Mouse (Mus musculus): ENCODE results near the gene Ankrd28. TPM values are rescaled to one million over a fixed set of nuclear protein-coding genes. Genes with fewer than 3 reads are reported as not detected.
"Not testable (repeated sequence)": the region's sequence is repeated elsewhere in the genome, so short reads cannot be mapped to it uniquely, and the experiment has no call there.

The Ankrd28 gene
- total RNA-seq (2021), result 10 to 100 TPM; 47.8 to 51.3 TPM
- long read RNA-seq, experiment 1, full-length matches to known transcripts, result 18 of 32 reads
- long read RNA-seq, experiment 1, partial matches to known transcripts, result 1 of 32 reads
- long read RNA-seq, experiment 1, other reads (novel, unspliced or antisense), result 13 of 32 reads
- long read RNA-seq, experiment 2, full-length matches to known transcripts, result 8 of 24 reads
- long read RNA-seq, experiment 2, partial matches to known transcripts, result 5 of 24 reads
- long read RNA-seq, experiment 2, other reads (novel, unspliced or antisense), result 11 of 24 reads

DNA sequence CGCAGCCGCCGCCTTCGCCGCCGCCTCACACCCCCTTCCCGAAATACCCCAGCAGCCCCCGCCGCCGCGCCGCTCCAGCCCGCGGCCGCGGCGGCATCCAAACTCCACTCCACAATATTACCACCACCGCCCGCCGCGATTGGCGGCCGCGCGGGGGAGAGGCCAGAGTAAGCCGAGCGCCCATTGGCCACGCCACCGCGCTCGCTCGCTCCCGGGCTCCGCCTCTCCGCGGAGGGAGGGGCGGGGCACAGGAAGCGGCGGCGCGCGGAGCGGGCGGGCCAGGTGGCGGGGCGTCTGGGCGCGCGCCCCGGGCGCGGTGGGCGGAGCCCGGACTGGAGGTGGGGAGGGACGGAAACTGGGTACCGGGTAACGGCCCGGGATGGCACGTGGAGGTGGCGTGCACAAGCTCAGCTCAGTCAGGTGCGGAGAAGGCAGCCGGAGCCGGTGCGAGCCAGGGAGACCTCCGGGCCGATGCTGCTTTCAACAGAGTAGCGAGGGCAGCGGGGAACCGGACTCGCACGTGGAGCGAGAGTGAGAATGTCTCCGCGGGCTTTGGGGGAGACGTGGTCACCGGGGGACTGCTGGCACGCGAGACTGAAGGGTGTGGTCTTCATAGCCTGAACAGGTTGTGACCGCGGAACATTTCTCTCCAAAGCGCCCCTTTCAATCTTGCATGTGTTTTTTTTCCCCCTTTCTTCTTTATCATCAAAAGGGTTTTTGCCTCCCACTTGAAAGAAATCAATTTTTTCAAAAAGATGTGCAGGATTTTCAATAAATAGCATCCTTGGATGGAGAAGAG, at the start of gene Ankrd28:
Gene Ankrd28, minus strand, starts transcription at position 81 of the 799 bp plus-strand sequence.
- Histone ChIP-seq H3K27ac (peak within 1 kb of the TSS; percentile 89), H3K4me3 (peak within 1 kb of the TSS; percentile 97)
- no peak for TF ChIP-seq CTCF (IDR thresholded peaks at IDR 0.05)
- intact Hi-C loops (cut with DNase I), result loop anchor here (1.0 to 2.0 kb wide), 2 partner anchors 27 to 60 kb away; no protein-coding TSS in a partner anchor
- peak; percentile 95 for DNase-seq (ENCODE audit: extremely low spot score in 1 of 2, low spot score in 2 of 2)

DNA sequence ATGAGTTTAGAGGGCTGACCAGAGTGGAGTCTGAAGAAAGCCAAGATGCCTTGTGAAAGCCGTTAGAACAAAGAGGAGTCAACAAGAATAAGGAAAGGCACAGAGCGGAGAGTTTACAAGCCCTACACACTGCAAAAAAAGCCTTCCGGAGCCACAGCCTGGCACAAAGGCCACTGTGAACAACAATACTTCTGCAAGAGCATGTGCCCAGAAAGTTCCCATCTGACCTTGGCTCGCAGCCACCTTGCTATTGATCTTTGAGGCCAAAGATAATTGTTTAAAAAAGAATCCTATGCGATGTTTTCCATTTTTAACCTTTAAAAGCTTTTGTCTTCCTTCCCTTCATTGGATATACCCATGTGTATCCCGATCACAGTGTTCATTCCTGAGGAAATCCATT, 49.0 kb upstream of the Ankrd28 start:
- no peak for TF ChIP-seq CTCF (IDR thresholded peaks at IDR 0.05)
- DNase-seq (ENCODE audit: extremely low spot score in 1 of 2, low spot score in 2 of 2), result no peak
- Histone ChIP-seq H3K27ac (no peak overlapping the region), H3K4me3 (no peak overlapping the region)
- intact Hi-C loops (cut with DNase I), result no loop called here

DNA sequence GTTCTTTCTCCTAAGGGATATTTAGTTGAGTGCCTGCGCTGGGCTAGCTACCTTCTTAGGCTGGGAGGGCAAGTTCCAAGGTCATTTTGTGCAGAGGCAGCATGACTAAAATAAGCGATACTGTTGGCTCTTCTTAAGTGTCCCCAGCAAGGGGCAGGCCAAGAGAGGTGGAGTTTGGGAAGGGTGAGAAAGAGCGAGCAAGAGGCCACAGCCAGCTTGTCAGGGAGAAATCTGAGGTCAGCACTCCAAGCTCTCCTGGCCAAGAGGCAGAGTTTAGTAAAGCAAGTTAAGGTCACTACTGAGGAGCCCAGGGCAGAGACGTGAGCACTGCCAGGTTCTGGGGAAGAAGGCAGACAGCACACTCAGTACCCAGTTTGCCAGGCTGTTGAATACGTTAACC, 41.7 kb upstream of the Ankrd28 start:
- Histone ChIP-seq H3K27ac (no peak overlapping the region), H3K4me3 (no peak overlapping the region)
- no peak for DNase-seq (ENCODE audit: extremely low spot score in 1 of 2, low spot score in 2 of 2)
- intact Hi-C loops (cut with DNase I), result no loop called here
- no peak for TF ChIP-seq CTCF (IDR thresholded peaks at IDR 0.05)

DNA sequence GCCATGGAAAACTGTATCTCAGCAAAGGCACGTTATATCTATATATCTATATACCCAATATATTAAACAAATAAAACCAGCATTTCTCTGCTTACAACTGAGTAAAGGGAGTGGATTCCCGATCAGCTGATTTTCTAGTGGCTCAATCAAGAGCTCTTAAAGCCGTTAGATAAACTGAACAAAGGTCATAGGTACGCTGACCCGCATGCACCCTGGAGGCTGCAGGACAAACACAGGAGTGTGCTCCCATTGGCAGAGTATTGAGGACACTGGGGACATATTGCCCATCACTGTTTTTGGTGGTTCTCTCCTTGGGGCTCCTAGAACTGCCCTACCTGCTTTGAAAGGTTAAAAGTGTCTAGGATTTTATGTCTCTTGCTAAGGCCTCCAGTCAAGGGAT, 40.0 kb upstream of the Ankrd28 start:
- intact Hi-C loops (cut with DNase I), result no loop called here
- no peak overlapping the region for H3K4me3 ChIP-seq
- no peak for TF ChIP-seq CTCF (IDR thresholded peaks at IDR 0.05)
- no peak for DNase-seq (ENCODE audit: extremely low spot score in 1 of 2, low spot score in 2 of 2)
- no peak overlapping the region for H3K27ac ChIP-seq

DNA sequence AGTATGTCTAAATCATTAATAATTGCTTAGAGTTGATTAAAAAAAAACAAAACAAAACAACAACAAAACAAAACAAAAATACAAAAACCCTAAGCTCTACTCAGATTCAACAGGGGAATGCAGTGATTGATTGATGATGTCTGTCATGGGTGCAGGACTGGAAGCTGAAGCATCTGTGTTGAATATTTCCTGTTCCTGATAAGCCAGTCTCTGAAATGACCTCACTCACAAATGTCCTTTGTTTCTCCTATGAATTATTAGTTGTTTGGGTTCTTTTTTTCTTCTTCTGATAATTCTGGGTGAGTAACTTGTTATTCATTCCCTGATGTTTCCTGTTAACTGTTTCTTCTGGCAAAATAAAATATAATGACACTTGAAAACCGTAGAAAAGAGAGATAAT, 38.1 kb upstream of the Ankrd28 start:
- H3K4me3 ChIP-seq, result no peak overlapping the region

DNA sequence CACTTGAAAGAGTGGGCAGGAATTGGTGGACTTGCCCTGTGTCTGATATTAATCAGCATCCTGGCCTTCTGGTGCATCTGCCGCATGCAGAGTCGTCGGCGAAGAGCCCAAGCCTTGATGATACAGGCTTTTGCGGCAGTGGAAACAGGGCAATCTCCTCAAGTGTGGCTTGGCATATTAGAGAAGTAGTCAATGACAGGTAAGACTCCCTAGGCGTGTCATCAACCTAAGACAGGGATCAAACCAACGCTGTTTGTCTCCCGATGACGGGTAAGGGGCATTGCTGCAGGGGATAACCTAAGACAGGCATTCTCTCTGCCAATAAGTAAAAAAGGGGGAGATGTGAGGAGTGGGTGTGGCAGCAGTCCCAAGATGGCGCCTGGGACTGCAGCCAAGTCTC, 35.9 kb upstream of the Ankrd28 start:
- H3K27ac ChIP-seq; H3K4me3 ChIP-seq; DNase-seq (ENCODE audit: extremely low spot score in 1 of 2, low spot score in 2 of 2); intact Hi-C loops (cut with DNase I): not testable (repeated sequence)

More for the DNA sequence above, 38.1 kb upstream of the Ankrd28 start:
- TF ChIP-seq CTCF (IDR thresholded peaks at IDR 0.05), result no peak
- no peak for DNase-seq (ENCODE audit: extremely low spot score in 1 of 2, low spot score in 2 of 2)
- intact Hi-C loops (cut with DNase I), result no loop called here
- no peak overlapping the region for H3K27ac ChIP-seq

DNA sequence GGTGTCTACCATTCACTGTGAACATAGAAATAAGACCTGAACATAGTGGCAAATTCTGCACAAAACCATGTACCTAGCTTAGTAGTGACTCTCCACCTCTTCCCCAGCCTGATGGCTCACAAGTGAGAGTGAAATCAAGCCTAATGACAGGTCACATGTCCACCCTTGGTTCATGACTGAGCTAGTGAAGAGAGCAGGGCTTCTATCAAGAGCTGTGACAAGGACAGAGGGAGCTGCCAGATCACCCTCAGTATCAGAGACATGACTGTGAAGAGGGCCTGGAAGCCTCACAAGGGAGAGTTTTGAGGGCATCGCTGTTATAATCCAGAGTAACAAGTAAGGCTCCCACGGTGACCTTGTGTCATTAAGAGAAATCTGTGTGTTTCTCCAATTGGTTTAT, 28.2 kb upstream of the Ankrd28 start:
- no peak overlapping the region for H3K4me3 ChIP-seq
- TF ChIP-seq CTCF (IDR thresholded peaks at IDR 0.05), result no peak
- intact Hi-C loops (cut with DNase I), result loop anchor here (5.0 kb wide), 4 partner anchors 74 to 174 kb away; no protein-coding TSS in a partner anchor
- no peak for DNase-seq (ENCODE audit: extremely low spot score in 1 of 2, low spot score in 2 of 2)
- peak overlapping the region; percentile 85; the same call in 1 of the 2 replicates for H3K27ac ChIP-seq

DNA sequence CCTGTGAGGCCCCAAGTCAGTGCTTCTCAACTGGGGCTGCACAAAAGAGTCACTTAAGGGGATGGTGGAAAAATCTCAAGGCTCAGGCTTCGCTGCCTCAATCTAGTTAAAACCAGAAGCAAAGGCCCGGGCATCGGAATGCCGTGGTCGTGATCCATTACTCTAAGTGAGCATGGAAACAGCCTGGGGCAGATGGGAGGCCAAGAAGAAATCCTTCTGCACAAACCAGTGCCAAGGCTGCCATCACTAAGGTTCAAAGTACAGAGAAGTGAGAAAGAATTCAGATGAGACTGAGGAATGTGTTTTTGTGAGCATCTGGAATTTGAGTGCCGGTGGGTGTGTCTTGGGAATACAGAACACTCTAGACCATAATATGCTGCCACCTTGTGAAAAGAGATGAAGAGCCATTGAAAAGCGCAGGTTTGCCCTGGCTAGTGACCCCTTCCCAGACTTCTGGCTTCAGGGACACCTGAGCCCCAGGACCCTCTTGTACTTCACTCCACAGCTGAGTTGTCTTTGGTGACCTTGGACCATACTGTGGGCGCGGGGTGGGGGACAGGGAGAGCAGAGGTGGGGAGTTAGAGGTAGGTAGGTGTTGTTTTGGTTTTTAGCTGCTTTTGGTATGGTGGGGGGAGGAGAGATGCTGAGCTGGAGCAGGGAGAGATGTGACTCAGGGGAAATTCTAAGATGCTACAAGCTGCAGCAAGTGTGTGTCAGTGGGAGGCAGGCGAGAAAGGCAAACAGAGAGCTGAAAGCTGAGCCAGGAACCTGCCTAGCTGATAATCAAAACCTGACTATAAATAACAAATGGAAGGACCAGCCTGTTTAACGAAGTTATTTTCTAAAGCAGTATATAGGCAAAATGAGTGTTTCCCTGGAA, 26.9 kb upstream of the Ankrd28 start:
- intact Hi-C loops (cut with DNase I), result loop anchor here (1.0 to 5.0 kb wide), 6 partner anchors 26 to 175 kb away; no protein-coding TSS in a partner anchor

DNA sequence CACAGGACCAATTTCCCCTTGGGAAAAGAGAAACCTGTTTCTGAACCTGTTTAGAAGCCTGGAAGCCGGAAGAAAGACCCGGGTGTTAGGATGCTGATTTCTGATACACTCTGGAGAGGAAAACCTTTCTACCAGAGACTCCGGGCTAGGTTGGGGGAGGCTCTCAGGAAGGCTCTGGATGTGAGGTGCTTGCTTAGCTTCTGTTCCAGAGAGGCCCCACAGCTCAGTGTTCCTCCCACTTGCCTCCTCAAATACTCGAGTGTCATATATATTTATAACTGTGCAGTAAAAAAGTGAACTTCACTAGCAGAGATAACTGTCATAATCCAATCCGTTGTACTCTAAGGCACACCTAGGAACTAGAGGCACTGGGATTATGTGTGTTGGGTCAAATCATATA, 25.6 kb upstream of the Ankrd28 start:
- DNase-seq (ENCODE audit: extremely low spot score in 1 of 2, low spot score in 2 of 2), result peak; percentile 24 to 29
- intact Hi-C loops (cut with DNase I), result loop anchor here (2.0 to 5.0 kb wide), 5 partner anchors 35 to 176 kb away; no protein-coding TSS in a partner anchor
- Histone ChIP-seq H3K4me3 (no peak overlapping the region), H3K27ac (peak overlapping the region; percentile 81)
- TF ChIP-seq CTCF (IDR thresholded peaks at IDR 0.05), result no peak

More for the DNA sequence above, 26.9 kb upstream of the Ankrd28 start:
- DNase-seq (ENCODE audit: extremely low spot score in 1 of 2, low spot score in 2 of 2), result peak; percentile 39 to 51
- no peak for TF ChIP-seq CTCF (IDR thresholded peaks at IDR 0.05)
- Histone ChIP-seq H3K4me3 (no peak overlapping the region), H3K27ac (peak overlapping the region; percentile 85)

DNA sequence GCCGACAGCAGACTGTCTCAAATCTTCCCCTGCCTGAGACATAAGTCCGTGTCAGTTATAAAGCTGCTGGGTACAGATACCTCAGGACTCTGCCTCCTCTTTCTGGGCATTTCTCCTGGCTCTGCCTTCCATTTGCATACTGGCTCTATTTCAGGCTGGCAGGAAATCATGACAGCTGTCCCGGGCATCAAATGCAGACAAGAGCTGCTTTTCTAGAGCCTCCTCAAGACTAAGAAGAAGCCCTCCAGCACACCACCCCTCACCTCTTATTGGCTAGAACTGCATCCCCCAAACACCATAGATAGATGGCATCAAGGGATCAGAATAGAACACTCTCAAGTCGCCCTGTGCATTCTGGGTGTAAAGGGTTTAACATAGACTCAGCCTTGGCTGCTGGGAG, 24.2 kb upstream of the Ankrd28 start:
- Histone ChIP-seq H3K4me3 (no peak overlapping the region), H3K27ac (peak overlapping the region; percentile 77)
- peak in 1 of 2 experiments; percentile 32 for DNase-seq (ENCODE audit: extremely low spot score in 1 of 2, low spot score in 2 of 2)
- no peak for TF ChIP-seq CTCF (IDR thresholded peaks at IDR 0.05)
- intact Hi-C loops (cut with DNase I), result loop anchor here (5.0 kb wide), 4 partner anchors 78 to 178 kb away; no protein-coding TSS in a partner anchor

DNA sequence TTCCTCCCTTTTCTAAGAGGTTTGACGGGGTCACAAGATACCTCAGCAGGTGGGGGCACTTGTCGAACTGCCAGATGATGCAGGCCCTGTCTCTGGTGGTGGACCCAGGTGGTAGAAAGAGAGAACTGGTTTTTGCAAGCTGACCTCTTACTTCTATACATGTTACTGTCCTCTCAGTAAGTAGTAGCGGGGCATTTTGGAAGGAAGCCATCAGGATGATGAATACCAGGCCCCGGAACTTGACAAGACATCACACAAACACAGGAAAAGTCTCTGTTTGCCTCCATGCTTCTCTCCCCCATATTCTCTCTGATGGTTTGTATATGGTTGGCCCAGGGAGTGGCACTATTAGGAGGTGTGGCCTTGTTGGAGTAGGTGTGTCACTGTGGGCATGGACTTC, 13.1 kb upstream of the Ankrd28 start:
- Histone ChIP-seq H3K27ac (no peak overlapping the region), H3K4me3 (no peak overlapping the region)
- DNase-seq (ENCODE audit: extremely low spot score in 1 of 2, low spot score in 2 of 2), result no peak
- intact Hi-C loops (cut with DNase I), result no loop called here
- no peak for TF ChIP-seq CTCF (IDR thresholded peaks at IDR 0.05)
